Mouse (Mus musculus) cerebellum, adult 18-20 months (tissue): Measurements from ENCODE around the gene Tex35.

ENCODE experiments used
- DNase-seq, 2 experiments: peaks; one replicate each; pipeline ENCODE4 v3.0.0; 2021

Tex35 gene

DNA sequence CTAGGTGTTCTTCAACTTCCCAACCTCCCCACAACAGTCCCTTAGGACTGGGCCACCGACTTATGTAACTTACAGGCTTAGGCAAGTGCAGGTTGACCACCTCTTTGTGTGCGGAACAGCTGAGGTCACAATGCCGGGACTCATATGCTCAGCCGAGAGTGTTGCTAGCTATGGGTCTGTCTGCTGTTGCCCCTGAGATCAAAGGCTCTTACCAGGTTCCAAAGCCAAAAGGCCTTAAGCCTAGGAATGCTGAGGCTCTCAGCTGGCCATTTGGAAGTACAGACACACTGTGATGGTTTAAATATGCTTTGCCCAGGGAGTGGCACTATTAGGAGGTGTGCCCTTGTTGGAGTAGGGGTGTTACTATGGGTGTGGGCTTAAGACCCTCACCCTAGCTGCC lies at the start of gene Tex35:
Gene Tex35 (minus strand): TSS at position 101 of the 400 bp plus-strand sequence.
- DNase-seq, result no peak

- no peak for DNase-seq
Measured at GRCm38 (mm10) chr1:157153781-157154180, 45.3 kb upstream of the Tex35 start.

DNA sequence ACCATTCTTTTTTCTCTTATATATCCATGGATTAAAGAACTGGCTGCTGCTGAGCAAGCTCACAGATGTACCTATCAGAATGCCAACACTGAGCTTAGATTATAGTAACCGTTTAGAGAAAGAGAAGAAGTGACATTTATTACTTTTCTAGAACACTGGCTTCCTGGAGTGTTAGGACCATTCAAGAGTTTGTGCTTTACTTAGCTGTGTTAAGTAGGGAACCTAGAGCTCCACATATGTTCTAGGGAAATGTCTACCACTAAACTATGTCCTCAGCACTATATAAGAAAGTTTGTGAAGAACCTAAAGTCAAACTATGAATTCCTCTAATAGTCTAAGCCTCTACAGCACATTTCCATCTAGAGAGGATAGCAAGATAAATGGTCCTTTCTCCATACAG lies 41.6 kb upstream of the Tex35 start:
- DNase-seq, result no peak

DNA sequence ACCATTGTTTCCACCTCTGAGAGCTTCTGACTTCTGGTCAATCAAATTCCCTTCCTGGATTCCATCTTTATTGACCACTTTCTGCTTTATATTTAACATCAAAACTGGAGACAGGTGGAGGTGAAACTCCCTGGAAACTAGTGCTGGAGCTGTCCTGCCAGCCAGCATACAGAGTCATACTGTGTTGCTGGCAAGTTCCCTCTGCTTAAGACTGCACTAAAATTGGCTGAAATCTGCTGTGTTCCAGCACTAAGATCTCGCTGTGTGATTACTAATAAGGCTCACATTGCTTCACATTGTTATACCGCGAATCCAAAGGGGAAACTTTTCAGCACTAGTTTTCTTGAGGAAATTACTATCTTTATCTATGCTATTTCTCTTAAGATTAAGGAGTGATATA lies 36.1 kb upstream of the Tex35 start:
- peak; percentile 13 to 38 for DNase-seq

- DNase-seq, result no peak
Measured at GRCm38 (mm10) chr1:157143326-157143932, 34.9 kb upstream of the Tex35 start.

- DNase-seq, result no peak
Measured at GRCm38 (mm10) chr1:157141014-157141413, 32.5 kb upstream of the Tex35 start.

- no peak for DNase-seq
Measured at GRCm38 (mm10) chr1:157137854-157138241, 29.4 kb upstream of the Tex35 start.

DNA sequence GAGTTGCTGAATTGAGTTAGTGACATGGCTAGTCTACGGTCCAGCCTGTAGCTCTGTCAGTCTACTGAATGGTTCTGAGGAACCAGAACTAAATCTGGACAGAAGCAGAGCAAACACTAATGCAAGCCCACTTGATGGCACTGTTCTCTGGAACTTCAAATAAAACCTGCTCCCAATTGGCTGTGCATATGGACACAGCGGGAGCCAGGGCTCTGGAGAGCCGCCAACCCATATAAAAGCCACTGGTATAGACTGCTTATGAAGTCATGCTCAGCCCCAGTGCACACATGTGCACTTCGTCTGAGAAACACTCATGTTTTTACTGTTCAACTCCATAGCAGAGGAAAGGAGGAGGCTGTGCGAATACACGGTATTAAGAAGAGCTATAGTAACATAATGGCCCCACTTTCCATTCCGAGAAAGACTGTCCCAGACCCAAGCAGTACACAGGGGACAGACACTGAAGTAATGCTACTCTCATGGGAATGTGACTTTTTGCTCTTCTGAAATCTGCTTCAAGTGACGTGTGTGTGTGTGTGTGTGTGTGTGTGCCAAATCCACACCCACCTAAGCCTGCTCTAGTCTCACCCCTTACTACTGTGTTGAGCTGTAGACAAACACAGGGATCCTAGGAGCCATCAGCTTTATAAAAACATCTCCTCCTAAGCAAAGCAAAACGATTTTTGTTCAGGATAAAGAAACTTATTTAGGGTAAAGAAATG lies 28.8 kb upstream of the Tex35 start:
- DNase-seq, result peak; percentile 45 to 50

DNA sequence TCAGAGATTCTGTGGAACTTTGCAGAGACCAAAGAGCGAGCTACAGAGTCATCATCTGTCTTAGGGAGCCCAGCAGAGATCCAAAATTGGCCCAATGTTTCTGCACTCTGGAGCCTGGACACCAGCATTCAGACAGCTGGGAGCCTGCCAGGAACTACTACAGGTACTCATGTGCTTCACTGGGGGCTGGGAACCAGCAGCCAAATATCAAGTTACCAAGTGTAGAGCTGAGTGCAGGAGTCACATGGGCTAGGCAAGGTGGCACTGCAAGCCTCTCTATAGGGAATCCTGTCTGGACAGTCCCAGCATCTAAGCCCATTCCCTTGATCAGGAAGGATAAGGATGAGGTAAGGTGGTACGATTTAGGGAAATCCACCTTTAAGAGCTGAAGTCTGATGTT lies 19.7 kb upstream of the Tex35 start:
- DNase-seq, result no peak

GRCm38 (mm10) chr1:157123836-157124235 lies 15.4 kb upstream of the Tex35 start:
- no peak for DNase-seq

DNA sequence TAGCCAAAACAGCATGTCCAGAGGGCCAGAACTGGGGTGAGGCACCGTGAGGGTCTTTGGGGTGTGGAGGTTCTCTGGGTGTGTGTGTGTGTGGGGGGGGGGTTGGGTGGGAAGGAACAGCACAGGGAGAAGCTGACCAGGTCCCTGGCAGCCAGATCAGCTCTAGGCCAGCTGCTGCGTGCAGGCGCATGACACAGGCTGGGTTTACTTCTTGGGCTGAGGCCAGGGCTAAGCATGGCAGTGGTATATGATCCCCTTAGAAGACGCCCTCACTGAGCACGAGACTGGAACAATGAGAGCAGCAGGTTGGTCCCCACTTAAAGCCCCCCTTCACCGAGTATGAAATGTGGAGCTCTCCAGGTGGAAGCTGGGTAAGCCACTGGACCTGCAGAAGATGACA lies 10.7 kb upstream of the Tex35 start:
- no peak for DNase-seq

- DNase-seq, result no peak
Measured at GRCm38 (mm10) chr1:157117440-157117839, 9.0 kb upstream of the Tex35 start.

DNA sequence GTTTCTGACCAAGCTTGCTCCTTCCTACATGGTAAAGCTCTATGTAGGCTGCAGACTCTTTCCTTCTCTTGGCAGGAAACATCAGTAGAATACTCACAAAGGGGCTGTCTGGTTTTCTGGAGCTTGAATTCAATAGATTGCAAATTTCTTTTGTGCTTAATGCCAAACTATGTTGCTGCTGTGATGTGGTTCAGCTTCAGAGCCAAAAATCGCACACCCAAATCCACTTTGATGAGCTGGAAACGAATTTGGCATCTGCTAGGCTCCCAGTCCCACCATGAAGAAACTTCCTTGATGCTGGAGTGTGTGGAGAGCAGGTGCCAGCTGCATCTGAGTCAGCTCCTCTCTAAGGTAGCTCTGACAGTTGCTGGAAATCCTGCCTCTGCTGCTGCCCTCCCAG lies 6.0 kb upstream of the Tex35 start:
- DNase-seq, result no peak

DNA sequence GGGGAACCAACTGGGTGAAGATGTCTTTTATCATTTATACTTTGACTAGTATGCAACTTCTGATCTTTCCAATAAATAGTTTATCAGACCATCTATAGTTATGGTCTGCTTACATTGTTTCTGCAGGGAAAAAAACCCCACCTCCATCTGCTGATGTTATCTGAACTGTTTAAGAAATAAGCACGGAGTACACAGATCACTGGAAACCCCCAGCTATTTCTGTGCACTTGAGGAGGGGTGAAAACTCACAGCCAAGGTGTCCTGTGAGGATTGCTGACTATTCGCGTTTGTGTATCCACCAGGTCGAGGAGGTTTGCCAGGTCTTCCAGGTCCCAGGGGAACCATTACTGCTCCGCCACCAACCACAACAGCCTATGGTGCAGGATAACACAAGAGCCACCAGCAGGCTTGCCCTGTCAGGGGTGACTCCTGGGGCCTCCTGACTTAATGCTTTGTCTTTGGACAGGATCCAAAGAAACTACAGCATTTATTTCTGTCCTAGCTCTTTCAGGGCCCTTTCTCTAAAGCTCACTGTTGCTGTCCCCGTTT lies 1.9 kb upstream of the Tex35 start:
- no peak for DNase-seq

DNA sequence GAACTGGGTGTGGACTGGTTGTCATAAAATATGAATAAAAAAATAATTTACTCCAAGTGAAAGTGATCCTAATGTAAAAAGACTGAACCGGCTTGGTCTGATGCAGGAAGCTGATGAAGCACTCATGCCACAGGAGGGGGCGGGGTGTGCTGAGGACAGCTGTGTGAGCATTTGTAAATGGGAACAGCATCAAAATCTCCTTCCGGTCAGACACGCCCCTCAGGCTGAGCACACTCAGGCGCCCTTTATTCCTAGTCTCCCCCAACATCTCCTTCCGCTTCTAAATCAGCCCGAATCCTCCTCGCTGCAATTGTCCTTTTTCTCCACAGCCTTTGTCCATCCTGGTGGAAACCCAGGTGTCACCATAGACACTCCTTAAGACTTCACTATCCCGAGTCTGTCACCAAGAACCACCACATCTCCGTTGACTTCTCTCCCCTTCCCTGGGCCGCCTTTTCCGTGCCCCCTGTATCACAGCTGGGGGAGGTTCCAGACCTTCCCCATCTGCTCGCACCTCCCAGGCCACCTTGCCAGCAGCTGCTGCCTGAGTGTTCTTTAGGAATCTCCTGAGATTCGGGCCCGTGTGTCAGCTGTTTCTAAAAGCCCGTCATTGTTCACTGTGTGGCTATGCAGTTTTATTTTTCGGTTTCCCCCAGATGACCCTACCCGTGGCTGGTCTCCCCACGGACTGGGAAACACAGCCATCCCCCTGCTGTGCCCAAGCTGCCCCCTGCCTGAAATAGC lies 7.2 kb downstream of the Tex35 start:
- no peak for DNase-seq

DNA sequence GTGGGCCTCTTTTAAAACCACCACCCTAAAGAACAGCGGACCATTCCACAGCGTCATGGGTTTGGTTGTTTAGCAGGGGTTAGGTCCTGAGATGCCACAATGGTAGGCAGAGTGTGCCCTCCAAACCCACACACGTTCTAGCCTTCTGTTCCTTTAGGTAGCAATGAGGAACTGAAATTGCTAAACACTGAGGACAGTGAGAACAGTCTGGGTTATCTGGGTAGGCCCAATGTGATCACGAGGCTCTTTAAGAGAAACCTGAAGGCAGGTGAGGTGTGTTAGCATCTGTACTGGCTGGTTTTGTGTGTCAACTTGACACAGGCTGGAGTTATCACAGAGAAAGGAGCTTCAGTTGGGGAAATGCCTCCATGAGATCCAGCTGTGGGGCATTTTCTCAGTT lies 12.9 kb downstream of the Tex35 start:
- no peak for DNase-seq

DNA sequence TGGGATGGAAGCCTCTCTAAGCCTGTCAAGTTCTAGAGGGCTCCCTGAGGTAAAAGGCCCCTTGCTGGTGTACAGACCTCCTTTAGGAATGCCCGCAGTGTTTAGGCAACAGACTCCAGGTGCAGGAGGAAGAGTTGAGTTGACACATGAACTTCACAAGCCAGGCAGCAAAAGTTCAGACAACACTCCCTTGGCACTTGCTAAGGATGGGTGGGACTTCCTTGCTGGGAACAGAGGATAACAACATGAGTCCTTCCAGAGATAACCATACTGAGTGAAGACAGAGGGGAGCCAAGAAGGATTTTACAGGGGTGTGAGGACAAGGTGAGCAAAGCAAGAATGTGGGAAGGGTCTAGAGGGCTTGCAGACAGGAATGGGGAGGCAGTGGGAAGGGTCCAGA lies 15.9 kb downstream of the Tex35 start:
- no peak for DNase-seq

DNA sequence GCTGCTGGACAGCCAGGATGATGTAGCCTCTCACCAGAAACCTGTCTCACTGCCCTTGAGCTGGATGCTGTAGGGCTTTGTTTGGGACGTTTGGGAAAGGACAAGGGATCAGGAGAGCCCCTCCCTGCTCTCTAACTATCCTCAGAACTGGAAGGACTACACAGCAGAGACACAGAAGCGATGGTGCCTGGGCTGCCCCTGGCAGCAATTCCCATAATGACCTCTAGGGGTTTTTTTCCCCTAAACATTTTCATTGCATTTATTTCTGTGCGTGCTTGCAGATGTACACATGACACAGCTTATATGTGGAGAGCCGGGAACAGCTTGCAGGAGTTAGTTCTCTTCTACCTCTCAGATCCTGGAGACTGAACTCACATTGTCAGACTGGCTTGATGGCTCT lies 16.3 kb downstream of the Tex35 start:
- no peak for DNase-seq

DNA sequence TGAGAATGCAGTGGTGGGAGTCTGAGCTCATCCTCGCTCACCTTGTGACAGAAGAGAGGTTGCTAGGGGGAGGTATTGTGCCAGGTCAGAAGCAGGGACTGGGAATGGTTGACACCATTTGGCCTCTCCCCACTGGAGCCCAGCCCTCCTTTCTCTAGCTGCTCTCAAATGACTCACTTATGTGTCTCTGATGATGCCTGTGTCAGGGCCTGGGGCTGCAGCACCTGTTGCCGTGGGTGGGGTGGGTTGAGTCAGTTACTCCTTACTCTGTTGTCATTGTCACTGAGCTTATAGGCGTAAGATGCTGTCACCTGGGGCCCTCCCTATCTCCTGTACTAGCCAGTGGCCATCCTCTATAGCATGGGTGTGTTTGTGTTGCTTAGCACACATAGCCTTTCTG lies 17.6 kb downstream of the Tex35 start:
- no peak for DNase-seq

GRCm38 (mm10) chr1:157086097-157086994 lies 22.1 kb downstream of the Tex35 start:
- peak; percentile 24 to 66 for DNase-seq

DNA sequence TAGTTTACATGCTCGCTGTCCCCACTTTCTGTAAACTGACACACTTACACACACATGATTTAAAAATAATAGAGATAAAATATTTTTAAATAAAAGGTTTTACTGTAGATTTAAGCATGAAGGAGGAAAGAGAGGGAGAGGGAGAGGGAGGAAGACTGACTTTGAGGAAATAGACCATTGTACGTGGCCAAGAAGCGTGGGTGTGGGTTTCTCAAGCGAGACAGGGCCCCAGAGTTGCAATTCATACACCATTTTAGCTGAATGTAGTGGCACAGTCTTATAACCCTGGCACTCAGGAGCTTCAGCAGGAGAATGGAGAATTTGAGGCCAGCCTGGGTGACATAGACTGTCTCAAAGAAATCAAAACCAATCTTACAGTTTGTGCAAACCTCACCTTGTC lies 25.5 kb downstream of the Tex35 start:
- no peak for DNase-seq

DNA sequence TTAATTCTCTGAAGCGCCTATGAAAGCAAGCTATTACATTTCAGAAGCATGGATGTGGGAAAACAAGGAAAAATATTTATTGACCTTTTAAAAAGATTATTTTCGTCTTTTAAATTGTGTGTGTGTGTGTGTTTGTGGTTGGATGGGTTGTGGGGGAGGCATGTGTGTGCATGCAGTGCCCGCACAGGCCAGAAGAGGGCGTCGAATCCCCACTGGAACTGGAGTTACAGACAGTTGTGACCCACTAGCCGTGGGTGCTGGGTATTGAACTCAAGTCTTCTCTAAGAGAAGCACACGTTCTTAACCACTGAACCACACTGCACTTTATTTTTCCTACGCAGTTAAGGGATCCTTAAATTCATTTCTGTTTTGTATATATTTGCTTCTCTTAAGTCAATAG lies 26.5 kb downstream of the Tex35 start:
- no peak for DNase-seq
